Mouse (Mus musculus) cortical plate, adult 2 months (tissue): Measurements from ENCODE around the gene Dennd2a.

Experiments
- CTCF ChIP-seq: fragments of 200-500 bp; IDR thresholded peaks from 2 replicates; pipeline ENCODE4 v1.5.1; 2011; ENCODE audit warnings: mild to moderate bottlenecking, control low read depth, low read length; ENCODE audit not compliant: insufficient read depth; ENCODE audit errors: extremely low read depth
- POLR2A ChIP-seq: fragments of 200-500 bp; IDR thresholded peaks from 2 replicates; pipeline ENCODE4 v1.6.1; 2011; ENCODE audit warnings: mild to moderate bottlenecking, low read length, control low read depth; ENCODE audit not compliant: insufficient read depth; ENCODE audit errors: extremely low read depth

GRCm38 (mm10) chr6:39534944-39535343 is 22.7 kb downstream of the Dennd2a start:
- TF ChIP-seq POLR2A (no peak), CTCF (no peak)
